Mouse (Mus musculus) cerebellum, adult 2 months (tissue): ENCODE data around the gene Gbf1.

Source experiments
- CTCF ChIP-seq: fragments of 200-500 bp; IDR thresholded peaks from 2 replicates; pipeline ENCODE4 v1.5.1; 2011; ENCODE audit warnings: low read depth, mild to moderate bottlenecking, control low read depth, low read length, moderate library complexity, borderline replicate concordance; ENCODE audit not compliant: insufficient read depth
- POLR2A ChIP-seq: fragments of 200-500 bp; IDR thresholded peaks from 2 replicates; pipeline ENCODE4 v1.6.1; 2011; ENCODE audit warnings: low read length, control low read depth, borderline replicate concordance; ENCODE audit not compliant: insufficient read depth

- TF ChIP-seq POLR2A (no peak), CTCF (no peak)
Measured at GRCm38 (mm10) chr19:46285631-46286030, 133.3 kb downstream of the Gbf1 start.
